Comparison of ENCODE assay signal across 9 mouse cellular contexts in genomic region chr15:84754987-84755386, GRCm38 (mm10). TPM values are rescaled to one million over a fixed set of nuclear protein-coding genes. Genes with fewer than 3 reads are reported as not detected.
A peak's percentile ranks its signal among the peaks of the same experiment; 100 is the strongest.
DNase-seq lines count a peak whose midpoint lies in the region; ATAC-seq and TF ChIP-seq lines count a peak whose summit lies in the region.
"Had no signal": no experiment of that assay in that cellular context is flagged by ENCODE, and none has a peak within 500 bp of the region (broad histone marks: within the 10 kb centered on the region; RNA-seq: fewer than 3 reads in every experiment).

No protein-coding gene starts in this region.

- peaks cover 12% of the 10 kb centered on the region; the same call in 1 of the 2 replicates for H3K36me3 ChIP-seq in ES-E14 (ENCODE audit: control insufficient read depth, insufficient read depth, low read length, poor library complexity, severe bottlenecking)
- no peaks in the 10 kb centered on the region for H3K36me3 ChIP-seq in lung, embryonic 15.5 days

- no peak overlapping the region for H3K27ac ChIP-seq in ES-E14 (ENCODE audit: insufficient read depth, low read depth, low read length, poor library complexity, severe bottlenecking)
- H3K27ac ChIP-seq in lung, embryonic 15.5 days = no peak overlapping the region
- H3K27ac ChIP-seq: heart, embryonic 13.5 days had no signal

- in situ Hi-C loops in ES-E14 (cut with MboI; ENCODE audit: low sequenced_read_pairs in 2 of 2, unreplicated experiment in 2 of 2) = no loop called here

- H3K4me1 ChIP-seq in ES-E14 (ENCODE audit: control insufficient read depth in 2 of 2, insufficient read depth in 2 of 2, low read length in 2 of 2, poor library complexity in 1 of 2) = peaks cover 0 to 4% of the 10 kb centered on the region in 2 experiments; a peak in 2 of 4 replicates
- no peaks in the 10 kb centered on the region for H3K4me1 ChIP-seq in lung, embryonic 15.5 days

- no peak overlapping the region for H3K4me3 ChIP-seq in ES-E14 (ENCODE audit: insufficient read depth in 1 of 2, low read depth in 1 of 2, low read length in 2 of 2, poor library complexity in 1 of 2, severe bottlenecking in 1 of 2)
- H3K4me3 ChIP-seq in lung, embryonic 15.5 days = no peak overlapping the region
- H3K4me3 ChIP-seq: heart, embryonic 13.5 days had no signal

- intact Hi-C loops in heart, postnatal 14 days (cut with DNase I) = loop anchor here (5.0 to 10.0 kb wide), 3 partner anchors 80 to 167 kb away; partner anchors contain the start of genes Gm29666 and Nup50

- no peak for TF ChIP-seq POLR2A in brain, embryonic 14.5 days (IDR thresholded peaks at IDR 0.05; ENCODE audit: borderline replicate concordance, extremely low read depth, insufficient read depth, insufficient read length, poor library complexity, severe bottlenecking)

- H3K27me3 ChIP-seq in lung, embryonic 15.5 days = peaks cover 8% of the 10 kb centered on the region; the same call in 1 of the 2 replicates

- 0 out of 2 replicates have a peak, but pooled peaks have one; percentile 39 for ATAC-seq in lung, embryonic 15.5 days (ENCODE audit: borderline replicate concordance, extremely low read depth, low FRiP score, low TSS enrichment)

- DNase-seq in ES-E14 (ENCODE audit: low read depth, low spot score) = peak; percentile 70
- peak; percentile 71 for DNase-seq in brain, embryonic 14.5 days (ENCODE audit: low read depth)
- DNase-seq in fibroblast of lung, adult 2 months (ENCODE audit: low read depth) = peak; percentile 26
- DNase-seq in heart, postnatal 14 days = peak; percentile 79 to 90
- DNase-seq in layer of hippocampus, adult 18-20 months (ENCODE audit: low spot score in 2 of 2) = peak; percentile 44 to 80
- peak; percentile 58 for DNase-seq in ovary, postnatal 10 days (ENCODE audit: low spot score)
- peak; percentile 40 for DNase-seq in thymus, postnatal 0 days (ENCODE audit: low spot score)

- 14% methylated on average over 3 of the region's 3 CpGs for WGBS in lung, embryonic 15.5 days

- peak; percentile 98 for TF ChIP-seq CTCF in brain, embryonic 14.5 days (IDR thresholded peaks at IDR 0.05; ENCODE audit: borderline replicate concordance, extremely low read depth, insufficient read depth, insufficient read length)

- no peak overlapping the region for H3K9ac ChIP-seq in ES-E14 (ENCODE audit: insufficient read depth, low read depth, low read length, poor library complexity, severe bottlenecking)
- H3K9ac ChIP-seq in lung, embryonic 15.5 days = no peak overlapping the region
- H3K9ac ChIP-seq: heart, embryonic 13.5 days had no signal

- no peaks in the 10 kb centered on the region for H3K9me3 ChIP-seq in ES-E14 (ENCODE audit: control insufficient read depth, insufficient read depth, low read depth, low read length)
- no peaks in the 10 kb centered on the region for H3K9me3 ChIP-seq in lung, embryonic 15.5 days
- H3K9me3 ChIP-seq: heart, embryonic 13.5 days had no signal

- no peak overlapping the region for H3K4me2 ChIP-seq in lung, embryonic 15.5 days
- H3K4me2 ChIP-seq: heart, embryonic 13.5 days had no signal

TF ChIP-seq in ES-E14, 5 proteins besides CTCF, POLR2A, EP300 and RAD21:
- no peak for TF ChIP-seq HCFC1 (IDR thresholded peaks at IDR 0.05; ENCODE audit: borderline replicate concordance, insufficient read depth, low read length)
- peak; percentile 67; the same call in 1 of the 2 replicates for TF ChIP-seq ZC3H11A (IDR thresholded peaks at IDR 0.05; ENCODE audit: borderline replicate concordance, low read depth, low read length)

RNA-seq across cellular contexts. Expression of gene Arhgap8, which starts 35.1 kb away (rescaled TPM):
- 11.6 and 14.1 TPM in 2 replicates for total RNA-seq in ES-E14 (2012; rRNA removed)
- 0.44 and 0.81 TPM in 2 replicates for polyA plus RNA-seq in brain, embryonic 14.5 days (2012; rRNA removed)
- 1 to 10 TPM in 1 of 2 experiments, under 1 TPM in 1; 0.86 to 2.6 TPM for total RNA-seq in heart, postnatal 14 days (2021)
- total RNA-seq in layer of hippocampus, adult 18-20 months (2021) = under 1 TPM in 1 of 2 experiments, not detected in 1; 0.52 TPM
- polyA plus RNA-seq in lung, embryonic 15.5 days (2015; fragmentation: Nextera tagmentation; extraction: Ambion mirVana) = 21.1 and 25.5 TPM in 2 replicates
- 28.7 and 30.5 TPM in 2 replicates for polyA plus RNA-seq in thymus, postnatal 0 days (2015; fragmentation: Nextera tagmentation; extraction: Ambion mirVana)

Comparison
In these comparisons a context has a peak if more than half of its experiments do, and no peak if none do; other contexts are left out.
1. DNase-seq: peak in every context shown above with its lines; median percentile 84 in heart, postnatal 14 days; 71 in brain, embryonic 14.5 days; 70 in ES-E14; 62 in layer of hippocampus, adult 18-20 months; 58 in ovary, postnatal 10 days; 40 in thymus, postnatal 0 days; 26 in fibroblast of lung, adult 2 months.